Mouse (Mus musculus) MEL (cell line): Measurements from ENCODE around the gene Dhx15.

Experiments used
- CTCF ChIP-seq, 3 experiments: IDR thresholded peaks in 2 of 3; conservative IDR thresholded peaks in 1 of 3; 2 replicates each; pipeline ENCODE4 v1.5.1; 2011 to 2012; ENCODE audit warnings: low read length in 3 of 3, low read depth in 2 of 3, mild to moderate bottlenecking in 2 of 3, improper control_type of control experiment in 1 of 3, inconsistent platforms in 1 of 3, mixed read lengths in 1 of 3, moderate library complexity in 1 of 3; ENCODE audit not compliant: control insufficient read depth in 1 of 3, insufficient read depth in 1 of 3, poor library complexity in 1 of 3, severe bottlenecking in 1 of 3
- JUND ChIP-seq: IDR thresholded peaks from 2 replicates; pipeline ENCODE4 v1.6.1; 2011; ENCODE audit warnings: low read depth, mild to moderate bottlenecking, improper control_type of control experiment, low read length

- TF ChIP-seq CTCF (IDR thresholded peaks at IDR 0.05 in 2 of 3, conservative IDR thresholded peaks at IDR 0.05 in 1 of 3; ENCODE audit: control insufficient read depth in 1 of 3, insufficient read depth in 1 of 3, low read depth in 2 of 3, low read length in 3 of 3, poor library complexity in 1 of 3, severe bottlenecking in 1 of 3) (no peak), JUND (no peak)
Measured at GRCm38 (mm10) chr5:52177326-52177725, 13.0 kb downstream of the Dhx15 start.
